Mouse (Mus musculus): Measurements from ENCODE around the gene Mrgbp. TPM values are rescaled to one million over a fixed set of nuclear protein-coding genes. Genes with fewer than 3 reads are reported as not detected.

Mrgbp gene
- polyA plus RNA-seq, 1 experiment from 2014 or later = 49.0 TPM

GRCm38 (mm10) chr2:180598157-180598705 is 17.1 kb downstream of the Mrgbp start:
- under 1% methylated on average over 41 of the region's 41 CpGs for WGBS
- Histone ChIP-seq H3K9ac (replicated peaks) (peak overlapping the region; percentile 29; the same call in 1 of the 2 replicates), H3K9me3 (no peaks in the 10 kb centered on the region), H3K4me2 (replicated peaks) (peak overlapping the region; percentile 51), H3K4me3 (peak overlapping the region; percentile 32), H3K27me3 (peaks cover 44% of the 10 kb centered on the region), H3K36me3 (peaks cover 31% of the 10 kb centered on the region), H3K27ac (replicated peaks) (no peak overlapping the region), H3K4me1 (peaks cover 21% of the 10 kb centered on the region)
- peak; percentile 61 for ATAC-seq (ENCODE audit: low FRiP score, low read depth)

DNA sequence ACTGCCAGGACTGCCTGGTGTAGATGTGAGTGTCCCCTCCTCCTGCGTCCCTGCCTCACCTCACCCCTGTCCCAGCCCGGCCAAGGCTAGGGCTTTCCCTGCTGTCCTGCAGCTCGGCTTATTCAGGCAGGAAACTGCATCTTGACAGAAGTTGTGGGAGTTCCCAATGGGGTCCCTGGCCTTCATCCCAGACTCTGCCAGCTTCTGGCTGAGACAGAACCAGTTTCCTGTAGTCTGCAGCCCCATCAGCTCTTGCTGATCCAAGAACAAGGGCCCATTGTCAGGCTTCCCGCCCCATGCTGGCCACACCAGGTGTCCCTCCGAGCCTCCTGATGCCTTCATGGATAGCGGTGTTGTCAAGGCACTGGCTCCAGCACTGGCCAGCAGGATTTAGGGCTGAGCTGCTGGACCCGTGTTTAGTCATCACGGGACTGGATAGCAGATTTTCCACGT is 19.5 kb downstream of the Mrgbp start:
- 5% methylated on average over 9 of the region's 9 CpGs for WGBS
- no peak for ATAC-seq (ENCODE audit: low FRiP score, low read depth)
- Histone ChIP-seq H3K4me3 (no peak overlapping the region), H3K9ac (replicated peaks) (no peak overlapping the region), H3K27me3 (peaks cover 41% of the 10 kb centered on the region), H3K4me1 (peaks cover 21% of the 10 kb centered on the region), H3K4me2 (replicated peaks) (no peak overlapping the region), H3K9me3 (no peaks in the 10 kb centered on the region), H3K36me3 (peaks cover 7% of the 10 kb centered on the region), H3K27ac (replicated peaks) (no peak overlapping the region)

DNA sequence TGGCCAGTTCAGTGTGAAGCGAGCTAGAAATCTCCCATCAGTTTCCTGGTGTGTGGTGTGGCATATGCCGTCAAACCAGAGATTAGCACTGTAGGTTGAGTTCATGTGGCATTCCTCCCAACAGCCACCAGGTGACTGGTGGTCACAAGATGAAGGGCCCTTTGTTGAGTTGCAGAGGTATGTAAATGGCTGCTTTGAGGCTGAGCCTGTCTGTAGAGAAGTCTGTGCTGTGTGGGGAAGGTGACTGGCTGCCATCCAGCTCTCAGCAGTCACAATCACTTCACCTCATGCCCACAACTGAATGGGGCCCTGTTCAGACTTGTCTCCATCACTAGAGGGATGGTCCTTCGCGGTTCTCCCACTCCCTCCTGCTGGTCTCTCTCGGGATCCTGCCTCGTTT is 23.7 kb downstream of the Mrgbp start:
- Histone ChIP-seq H3K27me3 (peaks cover 5% of the 10 kb centered on the region; the same call in 1 of the 2 replicates), H3K36me3 (no peaks in the 10 kb centered on the region), H3K4me3 (no peak overlapping the region), H3K4me1 (peaks cover 7% of the 10 kb centered on the region), H3K9me3 (no peaks in the 10 kb centered on the region), H3K27ac (replicated peaks) (no peak overlapping the region), H3K9ac (replicated peaks) (no peak overlapping the region), H3K4me2 (replicated peaks) (no peak overlapping the region)
- 62% methylated on average over 6 of the region's 6 CpGs for WGBS
- ATAC-seq (ENCODE audit: low FRiP score, low read depth) = no peak

DNA sequence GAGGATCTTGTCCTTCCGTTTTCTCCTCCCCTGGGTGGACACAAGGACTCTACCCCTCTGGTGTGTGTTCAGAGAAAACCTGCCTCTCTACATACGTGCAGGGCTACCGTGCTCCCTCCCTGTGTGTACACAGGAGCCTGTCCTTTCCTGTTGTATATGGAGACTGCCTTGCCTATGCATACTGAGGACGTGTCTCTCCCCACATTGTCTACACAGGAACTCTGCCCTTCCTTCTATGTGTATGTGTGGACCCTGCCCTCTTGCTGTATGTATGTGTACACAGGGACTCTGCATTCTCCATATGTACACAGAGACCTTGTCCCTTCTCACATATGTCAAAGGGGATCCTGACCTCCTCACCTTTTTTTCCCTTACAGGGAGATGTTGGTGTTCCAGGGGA is 29.2 kb downstream of the Mrgbp start:
- H3K4me2 ChIP-seq (replicated peaks) = no peak overlapping the region
- ATAC-seq (ENCODE audit: low FRiP score, low read depth) = no peak
- no peaks in the 10 kb centered on the region for H3K27me3 ChIP-seq
- 87% methylated on average over 4 of the region's 4 CpGs for WGBS
- H3K9ac ChIP-seq (replicated peaks) = no peak overlapping the region
- no peaks in the 10 kb centered on the region for H3K9me3 ChIP-seq
- H3K4me1 ChIP-seq = no peaks in the 10 kb centered on the region
- no peak overlapping the region for H3K27ac ChIP-seq (replicated peaks)
- H3K36me3 ChIP-seq = no peaks in the 10 kb centered on the region
- H3K4me3 ChIP-seq = no peak overlapping the region

DNA sequence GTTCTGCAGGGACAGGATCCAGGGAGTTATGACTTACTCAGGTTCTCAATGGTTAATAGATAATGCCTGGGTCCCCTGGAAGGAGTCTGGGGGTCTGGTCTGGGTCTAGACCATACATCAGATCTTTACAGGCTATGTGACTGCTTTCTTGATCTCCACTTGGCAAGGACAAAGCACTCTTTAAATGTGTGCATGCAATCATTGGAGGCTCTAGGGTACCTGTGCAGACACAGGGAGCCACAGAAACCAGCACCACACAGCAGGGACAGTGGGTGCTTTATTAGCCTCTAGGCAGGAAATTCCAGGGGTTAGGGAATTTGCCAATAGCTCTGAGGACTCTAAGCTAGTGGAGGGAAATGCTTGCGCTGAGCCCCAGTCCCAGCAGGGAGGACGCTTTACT is 30.8 kb downstream of the Mrgbp start:
- Histone ChIP-seq H3K4me1 (no peaks in the 10 kb centered on the region), H3K36me3 (no peaks in the 10 kb centered on the region), H3K9ac (replicated peaks) (no peak overlapping the region), H3K27ac (replicated peaks) (no peak overlapping the region), H3K9me3 (no peaks in the 10 kb centered on the region), H3K27me3 (no peaks in the 10 kb centered on the region), H3K4me2 (replicated peaks) (no peak overlapping the region), H3K4me3 (no peak overlapping the region)
- ATAC-seq (ENCODE audit: low FRiP score, low read depth) = no peak
- WGBS = 74% methylated on average over 2 of the region's 2 CpGs

Other genes starting within 250 kb of the Mrgbp start
- not detected in 2 replicates for gene Gata5, start 246.6 kb upstream of the Mrgbp start, polyA plus RNA-seq (2016; fragmentation: Nextera tagmentation; extraction: Ambion mirVana)
- 3.5 and 4.1 TPM in 2 replicates for gene Slco4a1, start 125.1 kb upstream of the Mrgbp start, polyA plus RNA-seq (2016; fragmentation: Nextera tagmentation; extraction: Ambion mirVana)
- 0.15 and 0.29 TPM in 2 replicates for gene Ntsr1, start 81.3 kb upstream of the Mrgbp start, polyA plus RNA-seq (2016; fragmentation: Nextera tagmentation; extraction: Ambion mirVana)
- 98.9 and 109 TPM in 2 replicates for gene Ogfr, start 7.9 kb downstream of the Mrgbp start, polyA plus RNA-seq (2016; fragmentation: Nextera tagmentation; extraction: Ambion mirVana)
- 20.1 and 40.2 TPM in 2 replicates for gene Col9a3, start 16.5 kb downstream of the Mrgbp start, polyA plus RNA-seq (2016; fragmentation: Nextera tagmentation; extraction: Ambion mirVana)
- 0.24 TPM in 1 of 2 replicates, not detected in the other for gene Tcfl5, start 61.4 kb downstream of the Mrgbp start, polyA plus RNA-seq (2016; fragmentation: Nextera tagmentation; extraction: Ambion mirVana)
- gene Dido1, start 128.7 kb downstream of the Mrgbp start, polyA plus RNA-seq (2016; fragmentation: Nextera tagmentation; extraction: Ambion mirVana) = 41.4 and 43.6 TPM in 2 replicates
- 54.6 and 59.2 TPM in 2 replicates for gene Gid8, start 128.8 kb downstream of the Mrgbp start, polyA plus RNA-seq (2016; fragmentation: Nextera tagmentation; extraction: Ambion mirVana)
- gene Slc17a9, start 144.0 kb downstream of the Mrgbp start, polyA plus RNA-seq (2016; fragmentation: Nextera tagmentation; extraction: Ambion mirVana) = 0.17 and 0.22 TPM in 2 replicates
- 26.0 and 29.3 TPM in 2 replicates for gene Bhlhe23, start 195.6 kb downstream of the Mrgbp start, polyA plus RNA-seq (2016; fragmentation: Nextera tagmentation; extraction: Ambion mirVana)

All from midbrain, embryonic 12.5 days (tissue).